Mouse (Mus musculus): ENCODE measurements around the gene Zfp428. TPM values are rescaled to one million over a fixed set of nuclear protein-coding genes. Genes with fewer than 3 reads are reported as not detected.

Zfp428 gene
- polyA plus RNA-seq, 1 experiment from 2014 or later: 14.2 TPM

GRCm38 (mm10) chr7:24472937-24473336, 33.9 kb upstream of the Zfp428 start:
- 66% methylated on average over 7 of the region's 7 CpGs for WGBS (ENCODE audit: insufficient replicate concordance)
- H3K36me3 ChIP-seq: peaks cover 9% of the 10 kb centered on the region; the same call in 1 of the 2 replicates

GRCm38 (mm10) chr7:24473913-24474529, 32.8 kb upstream of the Zfp428 start:
- Histone ChIP-seq H3K27me3 (replicated peaks) (peaks cover 10% of the 10 kb centered on the region), H3K4me2 (no peak overlapping the region), H3K9ac (no peak overlapping the region), H3K4me1 (no peaks in the 10 kb centered on the region), H3K36me3 (peaks cover 8% of the 10 kb centered on the region; the same call in 1 of the 2 replicates), H3K4me3 (no peak overlapping the region), H3K27ac (no peak overlapping the region), H3K9me3 (replicated peaks) (peaks cover 3% of the 10 kb centered on the region; the same call in 1 of the 2 replicates)
- 53% methylated on average over 10 of the region's 10 CpGs for WGBS (ENCODE audit: insufficient replicate concordance)
- 0 out of 2 replicates have a peak, but pooled peaks have one; percentile 25 for ATAC-seq

More at GRCm38 (mm10) chr7:24472937-24473336, 33.9 kb upstream of the Zfp428 start:
- no peaks in the 10 kb centered on the region for H3K27me3 ChIP-seq (replicated peaks)
- no peaks in the 10 kb centered on the region for H3K4me1 ChIP-seq
- no peak overlapping the region for H3K4me3 ChIP-seq
- H3K27ac ChIP-seq: no peak overlapping the region
- no peak overlapping the region for H3K9ac ChIP-seq
- peaks cover 3% of the 10 kb centered on the region; the same call in 1 of the 2 replicates for H3K9me3 ChIP-seq (replicated peaks)
- no peak for ATAC-seq
- H3K4me2 ChIP-seq: no peak overlapping the region

- Histone ChIP-seq H3K9me3 (replicated peaks) (peaks cover 3% of the 10 kb centered on the region; the same call in 1 of the 2 replicates), H3K4me1 (no peaks in the 10 kb centered on the region), H3K9ac (no peak overlapping the region), H3K27me3 (replicated peaks) (peaks cover 19% of the 10 kb centered on the region), H3K4me2 (peak overlapping the region; percentile 3; the same call in 1 of the 2 replicates), H3K4me3 (no peak overlapping the region), H3K36me3 (peaks cover 6% of the 10 kb centered on the region; the same call in 1 of the 2 replicates), H3K27ac (no peak overlapping the region)
- ATAC-seq: no peak
- WGBS (ENCODE audit: insufficient replicate concordance): 61% methylated on average over 21 of the region's 21 CpGs
Observed at GRCm38 (mm10) chr7:24474811-24475506, 31.8 kb upstream of the Zfp428 start.

DNA sequence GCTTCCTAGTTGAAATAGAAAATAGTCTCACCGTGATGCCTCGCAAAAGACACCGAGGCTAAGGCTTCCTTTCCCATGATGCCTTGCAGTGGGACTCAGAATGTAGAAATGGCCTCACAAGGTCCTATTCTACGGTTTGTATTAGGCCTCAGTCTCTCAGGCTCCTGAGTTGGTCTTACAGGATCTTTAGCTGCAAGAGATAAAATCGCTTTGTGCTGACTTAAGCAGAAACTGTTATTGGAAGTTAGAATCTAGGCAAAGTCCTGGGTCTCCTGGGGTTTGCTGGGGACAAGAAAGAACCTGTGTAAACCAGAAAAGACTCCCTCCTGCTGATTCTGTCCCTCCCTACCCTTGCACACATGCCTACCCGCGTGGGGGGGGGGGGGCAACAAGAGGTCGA, 30.5 kb upstream of the Zfp428 start:
- H3K4me2 ChIP-seq: no peak overlapping the region
- no peak overlapping the region for H3K27ac ChIP-seq
- H3K9me3 ChIP-seq (replicated peaks): peaks cover 3% of the 10 kb centered on the region; the same call in 1 of the 2 replicates
- H3K9ac ChIP-seq: no peak overlapping the region
- no peak for ATAC-seq
- H3K27me3 ChIP-seq (replicated peaks): peaks cover 33% of the 10 kb centered on the region
- H3K4me1 ChIP-seq: peaks cover 4% of the 10 kb centered on the region
- 66% methylated on average over 8 of the region's 8 CpGs for WGBS (ENCODE audit: insufficient replicate concordance)
- peaks cover 6% of the 10 kb centered on the region; the same call in 1 of the 2 replicates for H3K36me3 ChIP-seq
- no peak overlapping the region for H3K4me3 ChIP-seq

DNA sequence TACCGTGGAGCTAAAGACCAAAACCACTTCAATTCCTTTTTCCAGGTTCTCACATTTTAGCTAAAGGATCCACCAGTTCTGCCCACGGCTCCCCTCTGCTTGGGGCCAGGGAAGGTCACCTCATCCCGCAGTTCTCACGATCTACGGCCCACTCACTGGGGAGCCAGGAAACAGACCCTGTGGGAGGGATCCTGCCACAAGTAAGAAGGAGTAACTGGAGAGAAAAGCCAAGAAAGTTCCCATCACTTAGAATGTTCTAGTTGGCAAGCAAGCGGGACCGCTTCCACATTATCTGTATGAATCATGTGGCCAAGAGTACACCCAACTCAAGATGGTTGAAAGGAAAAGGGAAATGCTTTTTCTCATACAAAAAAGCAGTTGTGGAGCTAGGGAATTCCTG, 29.9 kb upstream of the Zfp428 start:
- WGBS (ENCODE audit: insufficient replicate concordance): 72% methylated on average over 7 of the region's 7 CpGs

GRCm38 (mm10) chr7:24478911-24479310, 27.9 kb upstream of the Zfp428 start:
- Histone ChIP-seq H3K4me1 (peaks cover 14% of the 10 kb centered on the region), H3K27ac (no peak overlapping the region), H3K36me3 (no peaks in the 10 kb centered on the region), H3K9ac (no peak overlapping the region), H3K9me3 (replicated peaks) (no peaks in the 10 kb centered on the region; the same call in 1 of the 2 replicates), H3K4me3 (no peak overlapping the region), H3K27me3 (replicated peaks) (peaks cover 59% of the 10 kb centered on the region), H3K4me2 (no peak overlapping the region)
- 62% methylated on average over 5 of the region's 5 CpGs for WGBS (ENCODE audit: insufficient replicate concordance)
- no peak for ATAC-seq

More for the DNA sequence above, 29.9 kb upstream of the Zfp428 start:
- ATAC-seq: no peak
- Histone ChIP-seq H3K4me1 (peaks cover 10% of the 10 kb centered on the region), H3K27ac (no peak overlapping the region), H3K4me2 (no peak overlapping the region), H3K36me3 (peaks cover 6% of the 10 kb centered on the region; the same call in 1 of the 2 replicates), H3K9me3 (replicated peaks) (peaks cover 3% of the 10 kb centered on the region; the same call in 1 of the 2 replicates), H3K9ac (no peak overlapping the region), H3K4me3 (no peak overlapping the region), H3K27me3 (replicated peaks) (peaks cover 38% of the 10 kb centered on the region)

- WGBS (ENCODE audit: insufficient replicate concordance): 70% methylated on average over 2 of the region's 2 CpGs
- Histone ChIP-seq H3K4me3 (no peak overlapping the region), H3K27me3 (replicated peaks) (peaks cover 66% of the 10 kb centered on the region), H3K9ac (no peak overlapping the region), H3K9me3 (replicated peaks) (no peaks in the 10 kb centered on the region; the same call in 1 of the 2 replicates), H3K4me1 (peaks cover 14% of the 10 kb centered on the region), H3K4me2 (no peak overlapping the region), H3K27ac (no peak overlapping the region), H3K36me3 (no peaks in the 10 kb centered on the region)
- no peak for ATAC-seq
Observed at GRCm38 (mm10) chr7:24479685-24480084, 27.1 kb upstream of the Zfp428 start.

DNA sequence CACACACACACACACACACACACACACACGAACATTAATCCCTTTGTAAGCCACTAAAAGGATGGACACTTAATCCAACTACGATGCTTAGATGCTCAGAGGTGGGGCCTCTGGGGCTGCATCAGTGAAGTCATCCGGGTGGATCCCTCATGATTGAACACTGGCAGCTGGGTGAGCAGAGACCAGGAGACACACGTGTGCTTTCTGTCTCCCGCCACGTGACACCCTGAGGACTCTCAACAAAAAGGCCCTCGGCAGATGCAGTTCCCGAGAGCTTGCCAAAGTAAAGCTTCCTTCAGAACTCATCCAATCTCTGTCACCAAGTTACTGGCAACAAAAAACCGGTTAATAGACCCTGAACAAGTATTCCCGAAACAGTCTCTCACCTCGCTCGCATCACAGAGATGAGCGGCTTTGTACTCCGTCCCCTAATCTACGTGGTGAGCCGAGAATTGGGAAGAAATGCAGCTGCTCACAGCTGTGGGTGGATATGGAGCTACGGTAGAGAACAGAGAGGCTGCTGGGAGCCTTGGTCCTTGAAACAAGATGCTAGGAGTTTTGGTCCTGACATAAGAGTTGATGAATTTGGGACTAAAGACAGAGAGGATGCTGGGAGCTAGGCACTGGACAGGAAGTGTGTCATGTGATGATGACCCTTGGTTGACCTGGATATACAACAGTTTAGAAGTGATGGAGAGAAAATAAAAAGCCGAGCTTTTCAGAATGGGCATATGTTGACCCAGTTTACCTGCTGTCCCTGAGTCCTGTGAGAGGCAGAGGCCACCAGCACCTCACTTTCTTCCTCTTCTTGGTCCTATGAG, 26.5 kb upstream of the Zfp428 start:
- 58% methylated on average over 18 of the region's 18 CpGs for WGBS (ENCODE audit: insufficient replicate concordance)
- peaks cover 73% of the 10 kb centered on the region for H3K27me3 ChIP-seq (replicated peaks)

GRCm38 (mm10) chr7:24480986-24481473, 25.8 kb upstream of the Zfp428 start:
- 14% methylated on average over 14 of the region's 14 CpGs for WGBS (ENCODE audit: insufficient replicate concordance)
- H3K4me1 ChIP-seq: peaks cover 14% of the 10 kb centered on the region
- no peaks in the 10 kb centered on the region; the same call in 1 of the 2 replicates for H3K9me3 ChIP-seq (replicated peaks)
- H3K27ac ChIP-seq: no peak overlapping the region
- peak overlapping the region; percentile 78 for H3K4me2 ChIP-seq
- peak; percentile 24 for ATAC-seq
- H3K36me3 ChIP-seq: no peaks in the 10 kb centered on the region
- H3K27me3 ChIP-seq (replicated peaks): peaks cover 80% of the 10 kb centered on the region
- H3K9ac ChIP-seq: no peak overlapping the region
- peak overlapping the region; percentile 61 for H3K4me3 ChIP-seq

More for the DNA sequence above, 26.5 kb upstream of the Zfp428 start:
- Histone ChIP-seq H3K4me3 (no peak overlapping the region), H3K9me3 (replicated peaks) (no peaks in the 10 kb centered on the region; the same call in 1 of the 2 replicates), H3K4me2 (no peak overlapping the region), H3K27ac (no peak overlapping the region), H3K9ac (no peak overlapping the region), H3K4me1 (peaks cover 14% of the 10 kb centered on the region), H3K36me3 (no peaks in the 10 kb centered on the region)
- ATAC-seq: no peak

- peak within 1 kb of the TSS; percentile 61 for H3K4me3 ChIP-seq
- H3K9ac ChIP-seq: peak within 1 kb of the TSS; percentile 57
- H3K27me3 ChIP-seq (replicated peaks): peaks cover 86% of the 10 kb centered on the region
- peak within 1 kb of the TSS; percentile 78 for H3K4me2 ChIP-seq
- H3K4me1 ChIP-seq: peaks cover 15% of the 10 kb centered on the region
- no peak within 1 kb of the TSS for H3K27ac ChIP-seq
- H3K9me3 ChIP-seq (replicated peaks): no peaks in the 10 kb centered on the region; the same call in 1 of the 2 replicates
- H3K36me3 ChIP-seq: no peaks in the 10 kb centered on the region
- ATAC-seq: peak; percentile 74
- WGBS (ENCODE audit: insufficient replicate concordance): under 1% methylated on average over 78 of the region's 83 CpGs
Observed at GRCm38 (mm10) chr7:24481474-24482207, 25.2 kb upstream of the Zfp428 start, which contains the start of gene Cadm4. Gene Cadm4, plus strand, starts transcription at chr7:24482023.
